Mouse (Mus musculus): Measurements from ENCODE around the gene Sox12. TPM values are rescaled to one million over a fixed set of nuclear protein-coding genes. Genes with fewer than 3 reads are reported as not detected.

Gene Sox12
- polyA plus RNA-seq, 1 experiment from 2014 or later: 8.2 TPM

GRCm38 (mm10) chr2:152376345-152376741 is 21.5 kb downstream of the Sox12 start, which contains the start of gene Nrsn2:
Gene Nrsn2, minus strand, starts transcription at chr2:152376638.
- no peak within 1 kb of the TSS for H3K4me3 ChIP-seq (replicated peaks; ENCODE audit: low read depth, low read length)
- ATAC-seq (replicated peaks; ENCODE audit: low FRiP score, low read depth) (peak; percentile 37), DNase-seq (ENCODE audit: low spot score) (no peak)
- no peaks in the 10 kb centered on the region for H3K4me1 ChIP-seq (replicated peaks; ENCODE audit: insufficient read depth, low read length)
- no peak within 1 kb of the TSS for H3K27ac ChIP-seq
- no peaks in the 10 kb centered on the region for H3K9me3 ChIP-seq (replicated peaks; ENCODE audit: low read length)
- no peak for TF ChIP-seq CTCF (IDR thresholded peaks at IDR 0.05; ENCODE audit: low read depth)
- 4% methylated on average over 16 of the region's 16 CpGs for WGBS
- peaks cover 6% of the 10 kb centered on the region; the same call in 1 of the 2 replicates for H3K27me3 ChIP-seq (ENCODE audit: insufficient read depth, low read length)
- no peak within 1 kb of the TSS for H3K9ac ChIP-seq (ENCODE audit: low read depth, low read length)
- H3K4me2 ChIP-seq (ENCODE audit: low read length): 0 out of 2 replicates have a peak within 1 kb of the TSS, but pooled peaks have one; percentile 13
- no peaks in the 10 kb centered on the region for H3K36me3 ChIP-seq (ENCODE audit: insufficient read depth, low read length)

- no peak overlapping the region for H3K4me3 ChIP-seq (replicated peaks; ENCODE audit: low read depth, low read length)
- no peak for DNase-seq (ENCODE audit: low spot score)
- 0 out of 2 replicates have a peak overlapping the region, but pooled peaks have one; percentile 13 for H3K4me2 ChIP-seq (ENCODE audit: low read length)
- H3K9me3 ChIP-seq (replicated peaks; ENCODE audit: low read length): no peaks in the 10 kb centered on the region
- H3K36me3 ChIP-seq (ENCODE audit: insufficient read depth, low read length): no peaks in the 10 kb centered on the region
- H3K4me1 ChIP-seq (replicated peaks; ENCODE audit: insufficient read depth, low read length): no peaks in the 10 kb centered on the region
- no peak for TF ChIP-seq CTCF (IDR thresholded peaks at IDR 0.05; ENCODE audit: low read depth)
- no peak for ATAC-seq (replicated peaks; ENCODE audit: low FRiP score, low read depth)
- H3K27me3 ChIP-seq (ENCODE audit: insufficient read depth, low read length): peaks cover 6% of the 10 kb centered on the region; the same call in 1 of the 2 replicates
- H3K27ac ChIP-seq: no peak overlapping the region
- H3K9ac ChIP-seq (ENCODE audit: low read depth, low read length): no peak overlapping the region
- 10% methylated on average over 21 of the region's 21 CpGs for WGBS
Measured at GRCm38 (mm10) chr2:152375652-152376344, 22.1 kb downstream of the Sox12 start.

GRCm38 (mm10) chr2:152373547-152373946 is 24.3 kb downstream of the Sox12 start:
- no peaks in the 10 kb centered on the region for H3K4me1 ChIP-seq (replicated peaks; ENCODE audit: insufficient read depth, low read length)
- no peak overlapping the region for H3K4me3 ChIP-seq (replicated peaks; ENCODE audit: low read depth, low read length)
- no peaks in the 10 kb centered on the region for H3K9me3 ChIP-seq (replicated peaks; ENCODE audit: low read length)
- peaks cover 6% of the 10 kb centered on the region; the same call in 1 of the 2 replicates for H3K27me3 ChIP-seq (ENCODE audit: insufficient read depth, low read length)
- no peaks in the 10 kb centered on the region for H3K36me3 ChIP-seq (ENCODE audit: insufficient read depth, low read length)
- WGBS: 81% methylated on average over 9 of the region's 9 CpGs
- H3K4me2 ChIP-seq (ENCODE audit: low read length): no peak overlapping the region
- H3K9ac ChIP-seq (ENCODE audit: low read depth, low read length): no peak overlapping the region
- ATAC-seq (replicated peaks; ENCODE audit: low FRiP score, low read depth) (no peak), DNase-seq (ENCODE audit: low spot score) (no peak)
- no peak for TF ChIP-seq CTCF (IDR thresholded peaks at IDR 0.05; ENCODE audit: low read depth)
- H3K27ac ChIP-seq: no peak overlapping the region

GRCm38 (mm10) chr2:152372661-152373060 is 25.2 kb downstream of the Sox12 start:
- no peak for DNase-seq (ENCODE audit: low spot score)
- ATAC-seq (replicated peaks; ENCODE audit: low FRiP score, low read depth): no peak
- Histone ChIP-seq H3K9ac (ENCODE audit: low read depth, low read length) (no peak overlapping the region), H3K36me3 (ENCODE audit: insufficient read depth, low read length) (no peaks in the 10 kb centered on the region), H3K4me1 (replicated peaks; ENCODE audit: insufficient read depth, low read length) (no peaks in the 10 kb centered on the region), H3K4me2 (ENCODE audit: low read length) (no peak overlapping the region), H3K4me3 (replicated peaks; ENCODE audit: low read depth, low read length) (no peak overlapping the region), H3K27ac (no peak overlapping the region), H3K27me3 (ENCODE audit: insufficient read depth, low read length) (peaks cover 6% of the 10 kb centered on the region; the same call in 1 of the 2 replicates), H3K9me3 (replicated peaks; ENCODE audit: low read length) (no peaks in the 10 kb centered on the region)
- no peak for TF ChIP-seq CTCF (IDR thresholded peaks at IDR 0.05; ENCODE audit: low read depth)
- 57% methylated on average over 4 of the region's 4 CpGs for WGBS

- no peak for TF ChIP-seq CTCF (IDR thresholded peaks at IDR 0.05; ENCODE audit: low read depth)
- H3K9me3 ChIP-seq (replicated peaks; ENCODE audit: low read length): no peaks in the 10 kb centered on the region
- no peak overlapping the region for H3K9ac ChIP-seq (ENCODE audit: low read depth, low read length)
- H3K27ac ChIP-seq: no peak overlapping the region
- DNase-seq (ENCODE audit: low spot score) (no peak), ATAC-seq (replicated peaks; ENCODE audit: low FRiP score, low read depth) (no peak)
- H3K4me2 ChIP-seq (ENCODE audit: low read length): no peak overlapping the region
- 75% methylated on average over 7 of the region's 7 CpGs for WGBS
- no peaks in the 10 kb centered on the region for H3K4me1 ChIP-seq (replicated peaks; ENCODE audit: insufficient read depth, low read length)
- peaks cover 6% of the 10 kb centered on the region; the same call in 1 of the 2 replicates for H3K27me3 ChIP-seq (ENCODE audit: insufficient read depth, low read length)
- H3K36me3 ChIP-seq (ENCODE audit: insufficient read depth, low read length): no peaks in the 10 kb centered on the region
- no peak overlapping the region for H3K4me3 ChIP-seq (replicated peaks; ENCODE audit: low read depth, low read length)
Measured at GRCm38 (mm10) chr2:152372104-152372503, 25.8 kb downstream of the Sox12 start.

- H3K9ac ChIP-seq (ENCODE audit: low read depth, low read length): no peak overlapping the region
- no peaks in the 10 kb centered on the region for H3K4me1 ChIP-seq (replicated peaks; ENCODE audit: insufficient read depth, low read length)
- peak; percentile 77 for DNase-seq (ENCODE audit: low spot score)
- WGBS: 34% methylated on average over 14 of the region's 14 CpGs
- no peaks in the 10 kb centered on the region for H3K27me3 ChIP-seq (ENCODE audit: insufficient read depth, low read length)
- no peak overlapping the region for H3K27ac ChIP-seq
- no peak overlapping the region for H3K4me2 ChIP-seq (ENCODE audit: low read length)
- TF ChIP-seq CTCF (IDR thresholded peaks at IDR 0.05; ENCODE audit: low read depth): peak; percentile 91
- H3K9me3 ChIP-seq (replicated peaks; ENCODE audit: low read length): no peaks in the 10 kb centered on the region
- no peak overlapping the region for H3K4me3 ChIP-seq (replicated peaks; ENCODE audit: low read depth, low read length)
- no peaks in the 10 kb centered on the region for H3K36me3 ChIP-seq (ENCODE audit: insufficient read depth, low read length)
- ATAC-seq (replicated peaks; ENCODE audit: low FRiP score, low read depth): 0 out of 2 replicates have a peak, but pooled peaks have one; percentile 52
Measured at GRCm38 (mm10) chr2:152368532-152369140, 29.2 kb downstream of the Sox12 start.

All from kidney, postnatal 0 days (tissue).